Mouse (Mus musculus) heart, embryonic 14.5 days (tissue): ENCODE results near the gene Golga2. TPM values are rescaled to one million over a fixed set of nuclear protein-coding genes. Genes with fewer than 3 reads are reported as not detected.
A peak's percentile ranks its signal among the peaks of the same experiment; 100 is the strongest.

ENCODE experiments used
- ATAC-seq: fragments of 200-750 bp; cut with Nextera tagmentation; 2 replicates; pipeline ENCODE4 v1.8.0; 2017; ENCODE audit warnings: low read depth, moderate TSS enrichment; ENCODE audit not compliant: insufficient number of reproducible peaks, insufficient read depth, low FRiP score
- H3K27ac ChIP-seq, 2 experiments: fragments of 200-500 bp in 1 of 2; fragments of 300-500 bp in 1 of 2; sonication (generic) in 1 of 2; replicated peaks in 1 of 2; 2 replicates each; pipeline ENCODE4 v1.5.1; 2012 to 2014; ENCODE audit warnings: low read depth in 2 of 2, low read length in 2 of 2, control low read depth in 1 of 2, mild to moderate bottlenecking in 1 of 2, mixed read lengths in 1 of 2; ENCODE audit not compliant: control insufficient read depth in 1 of 2, insufficient read depth in 1 of 2
- H3K27me3 ChIP-seq: fragments of 300-500 bp; sonication (generic); 2 replicates; pipeline ENCODE4 v1.6.1; 2014; ENCODE audit warnings: mild to moderate bottlenecking, low read length, control low read depth; ENCODE audit not compliant: control insufficient read depth, insufficient read depth
- H3K36me3 ChIP-seq: fragments of 300-500 bp; sonication (generic); 2 replicates; pipeline ENCODE4 v1.6.1; 2014; ENCODE audit warnings: mild to moderate bottlenecking, control low read depth, low read length, mixed read lengths; ENCODE audit not compliant: control insufficient read depth, insufficient read depth
- H3K4me1 ChIP-seq, 2 experiments: fragments of 200-500 bp in 1 of 2; fragments of 300-500 bp in 1 of 2; sonication (generic) in 1 of 2; 2 replicates each; pipeline ENCODE4 v1.6.1; 2012 to 2014; ENCODE audit warnings: low read length in 2 of 2, control low read depth in 1 of 2, mixed read lengths in 1 of 2; ENCODE audit not compliant: control insufficient read depth in 2 of 2, insufficient read depth in 2 of 2
- H3K4me2 ChIP-seq: fragments of 300-500 bp; sonication (generic); 2 replicates; pipeline ENCODE4 v1.6.1; 2014; ENCODE audit warnings: mild to moderate bottlenecking, low read length
- H3K4me3 ChIP-seq, 2 experiments: fragments of 200-500 bp in 1 of 2; fragments of 300-500 bp in 1 of 2; sonication (generic) in 1 of 2; 2 replicates each; pipeline ENCODE4 v1.5.1; 2012 to 2014; ENCODE audit warnings: low read length in 2 of 2, mild to moderate bottlenecking in 2 of 2, control low read depth in 1 of 2, low read depth in 1 of 2, moderate library complexity in 1 of 2; ENCODE audit not compliant: control insufficient read depth in 1 of 2, insufficient read depth in 1 of 2
- H3K9ac ChIP-seq: fragments of 300-500 bp; sonication (generic); 2 replicates; pipeline ENCODE4 v1.6.1; 2014; ENCODE audit warnings: mild to moderate bottlenecking, low read length
- H3K9me3 ChIP-seq: fragments of 300-500 bp; sonication (generic); 2 replicates; pipeline ENCODE4 v1.6.1; 2016; ENCODE audit warnings: low read length, control low read depth; ENCODE audit not compliant: control insufficient read depth
- WGBS: fragments of 180-500 bp; shearing (Covaris S2); extraction: QIAGEN DNeasy Blood & Tissue Kit; methylation state at CpG from one replicate; pipeline ENCODE4 v1.1.7; 2014; 5-methylcytosine and 5-hydroxymethylcytosine counted together
- polyA plus RNA-seq: library from polyadenylated mRNA; unstranded; fragments of >200 nt; fragmentation: Nextera tagmentation; extraction: Ambion mirVana; gene quantifications from 2 replicates; pipeline ENCODE4 v1.2.1, GENCODE M21; 2014

Golga2 gene
- polyA plus RNA-seq, 1 experiment from 2014 or later: 22.6 TPM

DNA sequence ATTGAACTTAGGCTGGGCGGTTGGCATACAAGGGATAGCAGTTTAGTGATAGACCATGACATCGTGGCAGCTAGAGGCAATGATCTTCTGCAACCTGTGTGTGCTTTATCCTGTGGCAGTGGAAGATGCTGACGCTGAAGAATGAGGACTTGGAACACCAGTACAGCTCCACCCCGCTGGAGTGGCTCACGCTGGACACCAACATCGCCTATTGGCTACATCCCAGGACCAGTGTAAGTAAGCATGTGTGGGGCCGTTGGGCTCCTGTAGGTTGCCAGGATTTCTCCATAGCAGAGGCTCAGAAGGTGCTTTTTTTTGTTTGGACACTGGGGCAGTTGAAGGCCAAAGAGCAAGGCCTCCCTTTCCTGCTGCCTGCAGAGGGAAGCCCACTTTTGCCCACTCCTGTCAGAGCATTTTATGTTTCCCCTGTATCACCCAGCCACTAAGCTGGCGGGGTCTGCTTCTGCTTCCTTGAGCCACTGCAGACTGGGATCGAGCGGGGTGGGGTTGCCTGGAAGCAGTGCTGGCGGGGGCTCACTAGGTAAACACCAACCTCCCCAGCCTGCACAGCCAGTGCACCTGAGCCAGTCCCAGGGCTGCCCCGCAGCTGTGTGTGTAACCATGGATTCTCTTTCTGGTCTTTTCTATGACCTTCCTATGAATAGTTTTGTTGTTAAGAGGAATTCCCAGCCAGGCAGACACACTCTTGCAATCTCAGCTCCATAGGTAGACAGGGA lies 35.2 kb upstream of the Golga2 start:
- Histone ChIP-seq H3K9me3 (no peaks in the 10 kb centered on the region), H3K27me3 (no peaks in the 10 kb centered on the region), H3K4me3 (no peak overlapping the region), H3K27ac (no peak overlapping the region), H3K36me3 (peaks cover 83% of the 10 kb centered on the region), H3K4me2 (no peak overlapping the region), H3K9ac (no peak overlapping the region), H3K4me1 (no peaks in the 10 kb centered on the region)
- ATAC-seq: no peak
- 83% methylated on average over 12 of the region's 12 CpGs for WGBS

DNA sequence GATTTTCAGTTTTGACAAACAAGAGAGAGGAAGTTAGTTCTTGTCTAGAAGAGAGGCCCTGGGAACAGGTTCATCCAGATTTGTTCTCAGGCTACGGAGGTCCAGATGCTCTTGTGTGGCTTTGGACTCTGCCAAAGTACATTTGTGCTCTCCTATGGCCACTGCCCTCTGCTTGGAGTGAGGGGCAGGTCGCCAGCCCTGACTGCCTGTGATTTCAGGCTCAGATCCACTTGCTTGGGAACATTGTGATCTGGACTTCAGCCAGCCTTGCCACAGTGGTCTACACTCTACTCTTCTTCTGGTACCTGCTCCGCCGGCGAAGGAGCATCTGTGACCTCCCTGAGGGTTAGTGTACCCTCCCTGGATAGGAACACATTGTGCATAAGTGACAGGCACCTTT lies 34.5 kb upstream of the Golga2 start:
- H3K9me3 ChIP-seq: no peaks in the 10 kb centered on the region
- H3K27ac ChIP-seq: no peak overlapping the region
- no peak overlapping the region for H3K9ac ChIP-seq
- no peak for ATAC-seq
- H3K36me3 ChIP-seq: peaks cover 85% of the 10 kb centered on the region
- H3K4me2 ChIP-seq: no peak overlapping the region
- 93% methylated on average over 5 of the region's 5 CpGs for WGBS
- H3K27me3 ChIP-seq: no peaks in the 10 kb centered on the region
- no peak overlapping the region for H3K4me3 ChIP-seq
- no peaks in the 10 kb centered on the region for H3K4me1 ChIP-seq

DNA sequence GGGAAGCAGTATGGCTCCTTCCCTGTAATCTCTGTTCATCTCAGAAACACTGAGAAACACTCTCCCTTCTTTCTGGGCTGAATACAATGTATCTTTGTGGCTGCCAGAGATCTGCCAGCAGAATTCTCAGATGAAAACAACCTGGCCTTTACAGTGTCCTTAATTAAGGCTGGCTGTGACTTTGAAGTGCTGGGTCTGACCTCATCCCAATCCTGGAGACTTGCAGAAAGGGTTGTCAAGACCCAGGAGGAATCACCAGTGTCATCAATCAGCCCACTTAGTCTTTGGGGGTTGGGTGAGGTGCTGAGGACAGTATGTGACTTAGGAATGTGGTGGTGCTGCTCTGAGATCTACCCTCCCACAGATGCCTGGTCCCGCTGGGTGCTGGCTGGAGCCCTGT lies 33.8 kb upstream of the Golga2 start:
- Histone ChIP-seq H3K27ac (no peak overlapping the region), H3K4me2 (no peak overlapping the region), H3K9ac (no peak overlapping the region), H3K4me3 (no peak overlapping the region), H3K36me3 (peaks cover 85% of the 10 kb centered on the region), H3K4me1 (no peaks in the 10 kb centered on the region), H3K9me3 (no peaks in the 10 kb centered on the region), H3K27me3 (no peaks in the 10 kb centered on the region)
- no peak for ATAC-seq
- 74% methylated on average over 1 of the region's 1 CpGs for WGBS

DNA sequence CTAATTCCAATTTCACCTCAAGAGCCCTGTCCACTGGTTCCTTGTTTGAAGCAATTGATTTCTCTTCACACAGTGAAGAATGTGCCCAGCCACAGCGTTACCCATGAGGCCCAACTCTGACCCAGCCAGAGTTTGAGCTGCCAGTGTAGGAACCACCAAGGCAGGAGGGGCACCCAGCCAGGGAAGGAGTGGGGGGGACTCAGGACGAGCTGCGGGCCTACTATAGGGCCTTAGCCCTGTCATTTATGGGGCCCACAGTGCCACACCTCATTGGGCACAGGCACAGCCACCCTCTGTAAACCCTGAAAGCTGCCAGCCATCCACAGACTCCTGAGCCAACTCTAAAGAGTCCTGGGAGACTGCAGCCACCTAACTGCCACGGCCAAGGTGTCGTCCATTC lies 32.6 kb upstream of the Golga2 start:
- no peak overlapping the region for H3K27ac ChIP-seq
- H3K9ac ChIP-seq: no peak overlapping the region
- 81% methylated on average over 5 of the region's 5 CpGs for WGBS
- no peaks in the 10 kb centered on the region for H3K27me3 ChIP-seq
- H3K4me3 ChIP-seq: no peak overlapping the region
- H3K9me3 ChIP-seq: no peaks in the 10 kb centered on the region
- peaks cover 77% of the 10 kb centered on the region for H3K36me3 ChIP-seq
- H3K4me1 ChIP-seq: peaks cover 0 to 10% of the 10 kb centered on the region in 2 experiments; a peak in 3 of 4 replicates
- H3K4me2 ChIP-seq: no peak overlapping the region
- ATAC-seq: no peak

DNA sequence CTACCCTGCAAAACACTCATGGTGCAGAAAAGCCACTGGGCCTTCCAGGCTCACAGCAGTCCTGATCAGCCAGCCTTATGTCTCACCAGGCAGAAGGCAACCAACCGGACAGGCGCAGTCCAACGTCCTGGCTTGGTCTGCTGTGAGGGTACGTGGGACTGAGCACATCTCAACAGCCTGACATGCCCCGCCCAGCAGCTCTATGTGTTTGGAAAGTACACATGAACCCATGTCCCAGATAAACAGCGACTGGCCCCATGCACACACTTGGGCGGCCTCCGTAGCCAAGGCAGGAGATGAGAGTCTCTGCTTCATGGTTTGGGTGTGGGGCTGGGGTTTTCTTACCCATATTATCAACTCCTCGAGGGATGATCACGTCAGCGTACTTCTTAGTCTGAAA lies 30.9 kb upstream of the Golga2 start:
- Histone ChIP-seq H3K27ac (no peak overlapping the region), H3K9me3 (no peaks in the 10 kb centered on the region), H3K4me3 (no peak overlapping the region), H3K36me3 (peaks cover 65% of the 10 kb centered on the region), H3K9ac (no peak overlapping the region), H3K27me3 (no peaks in the 10 kb centered on the region), H3K4me2 (no peak overlapping the region), H3K4me1 (peaks cover 0 to 10% of the 10 kb centered on the region in 2 experiments; a peak in 3 of 4 replicates)
- no peak for ATAC-seq
- WGBS: 89% methylated on average over 11 of the region's 11 CpGs

DNA sequence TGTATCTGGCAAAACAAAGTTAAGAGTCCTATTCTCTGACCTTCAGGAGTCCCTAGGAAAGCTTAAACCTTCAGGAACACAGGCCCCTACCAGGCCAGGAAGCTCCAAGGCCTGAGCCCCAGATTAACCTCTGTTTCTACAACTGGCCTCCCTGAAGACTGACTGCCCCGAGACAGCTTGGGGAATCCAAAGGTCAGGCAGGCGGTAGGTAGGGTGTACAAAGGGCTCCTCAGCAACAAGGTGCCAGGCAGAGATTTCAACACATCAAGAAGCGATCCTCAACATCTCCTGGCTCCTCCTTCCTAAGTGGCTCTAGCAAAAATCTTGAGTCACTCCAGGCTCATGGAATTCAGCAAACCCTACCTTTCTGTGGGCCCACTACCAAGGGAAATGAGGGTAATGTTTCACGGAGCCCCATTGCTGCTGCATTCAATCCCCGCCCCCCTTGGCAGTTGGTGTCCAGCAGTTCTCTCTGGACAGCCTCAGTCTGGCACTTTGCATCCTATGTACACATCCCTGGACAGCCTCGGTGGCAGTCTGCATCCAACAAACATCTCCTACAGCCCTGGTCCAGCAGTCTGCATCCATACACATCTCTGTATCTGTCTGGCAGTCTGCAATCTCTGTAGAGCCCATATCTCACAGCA lies 28.2 kb upstream of the Golga2 start:
- ATAC-seq: no peak

DNA sequence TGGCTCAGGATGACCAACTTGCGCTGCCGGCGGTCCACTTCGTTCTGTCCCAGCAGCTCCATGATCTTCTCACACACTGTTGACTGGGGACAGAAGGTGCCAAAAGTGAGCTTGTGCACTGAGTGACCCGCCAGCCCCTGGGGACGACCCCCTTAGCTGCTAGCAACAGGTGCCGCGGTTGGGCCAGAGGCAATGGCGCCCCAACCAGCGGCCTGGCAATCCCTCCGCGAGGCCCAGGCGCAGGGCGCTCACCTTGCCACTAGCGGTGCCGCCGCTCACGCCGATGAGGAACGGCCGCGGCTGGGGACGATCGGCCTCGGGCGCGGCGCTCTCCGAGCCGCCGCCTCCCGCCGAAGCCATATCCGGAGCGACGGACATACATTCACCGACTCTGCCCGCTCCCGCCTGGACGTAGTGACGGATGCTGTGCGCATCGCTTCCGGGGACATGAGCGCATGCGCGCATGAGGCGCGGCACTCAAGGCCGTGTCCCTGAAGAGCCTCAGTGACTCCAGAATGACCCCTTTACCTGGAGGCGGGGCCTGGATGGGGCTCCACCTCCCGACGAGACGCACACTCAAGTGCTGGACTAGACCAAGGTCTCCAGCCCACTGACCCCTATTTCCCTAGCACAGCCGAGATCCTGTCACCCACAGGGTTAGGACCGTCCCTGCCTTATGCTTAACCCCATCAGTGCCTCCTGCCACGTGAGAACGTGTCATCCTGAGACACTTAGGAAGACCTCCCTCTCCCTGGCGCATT lies 27.3 kb upstream of the Golga2 start, which contains the start of gene Uck1:
Gene Uck1, minus strand, starts transcription at position 503 of the 761 bp plus-strand sequence.
- ATAC-seq: peak; percentile 84
- peak within 1 kb of the TSS; percentile 79 for H3K9ac ChIP-seq

More for the DNA sequence above, 28.2 kb upstream of the Golga2 start:
- no peak overlapping the region for H3K27ac ChIP-seq
- peaks cover 0 to 10% of the 10 kb centered on the region in 2 experiments; a peak in 3 of 4 replicates for H3K4me1 ChIP-seq
- H3K36me3 ChIP-seq: peaks cover 38% of the 10 kb centered on the region
- H3K27me3 ChIP-seq: no peaks in the 10 kb centered on the region
- H3K9ac ChIP-seq: peak overlapping the region; percentile 79
- H3K9me3 ChIP-seq: no peaks in the 10 kb centered on the region
- H3K4me3 ChIP-seq: peak overlapping the region; percentile 58 to 75
- H3K4me2 ChIP-seq: peak overlapping the region; percentile 74
- WGBS: 44% methylated on average over 6 of the region's 6 CpGs

More for the DNA sequence above, 27.3 kb upstream of the Golga2 start, which contains the start of gene Uck1:
- Histone ChIP-seq H3K4me2 (peak within 1 kb of the TSS; percentile 74), H3K36me3 (peaks cover 30% of the 10 kb centered on the region), H3K4me1 (peaks cover 0 to 10% of the 10 kb centered on the region in 2 experiments; a peak in 3 of 4 replicates), H3K4me3 (peak within 1 kb of the TSS; percentile 58 to 75), H3K27ac (peak within 1 kb of the TSS in 1 of 2 experiments; percentile 41; a peak in 2 of 4 replicates), H3K9me3 (no peaks in the 10 kb centered on the region), H3K27me3 (no peaks in the 10 kb centered on the region)
- WGBS: 2% methylated on average over 59 of the region's 59 CpGs
